Mouse (Mus musculus) left cerebral cortex, postnatal 4 days (tissue): ENCODE measurements at regions not wholly inside any gene's neighbourhood (a gene's known extent, or its start where the extent isn't known, plus 50 kb on each side); places are given as distances from the start of the nearest gene placed in this dataset.

ENCODE experiments used
- DNase-seq: peaks from one replicate; pipeline ENCODE4 v3.0.0-alpha.2; 2022
- intact Hi-C: fragments of 180-260 bp; cut with DNase I; formaldehyde crosslinking; loops from one replicate; pipeline ENCODE4 v1.15.1; 2025

GRCm38 (mm10) chr12:86830247-86830585, 54.4 kb downstream of the Irf2bpl start:
- no peak for DNase-seq
- intact Hi-C loops = no loop called here

- intact Hi-C loops = no loop called here
Observed at GRCm38 (mm10) chr12:86829581-86830246, 54.9 kb downstream of the Irf2bpl start.

GRCm38 (mm10) chr12:86827241-86827606, 57.4 kb downstream of the Irf2bpl start:
- DNase-seq = no peak
- intact Hi-C loops = no loop called here

More at GRCm38 (mm10) chr12:86829581-86830246, 54.9 kb downstream of the Irf2bpl start:
- no peak for DNase-seq

DNA sequence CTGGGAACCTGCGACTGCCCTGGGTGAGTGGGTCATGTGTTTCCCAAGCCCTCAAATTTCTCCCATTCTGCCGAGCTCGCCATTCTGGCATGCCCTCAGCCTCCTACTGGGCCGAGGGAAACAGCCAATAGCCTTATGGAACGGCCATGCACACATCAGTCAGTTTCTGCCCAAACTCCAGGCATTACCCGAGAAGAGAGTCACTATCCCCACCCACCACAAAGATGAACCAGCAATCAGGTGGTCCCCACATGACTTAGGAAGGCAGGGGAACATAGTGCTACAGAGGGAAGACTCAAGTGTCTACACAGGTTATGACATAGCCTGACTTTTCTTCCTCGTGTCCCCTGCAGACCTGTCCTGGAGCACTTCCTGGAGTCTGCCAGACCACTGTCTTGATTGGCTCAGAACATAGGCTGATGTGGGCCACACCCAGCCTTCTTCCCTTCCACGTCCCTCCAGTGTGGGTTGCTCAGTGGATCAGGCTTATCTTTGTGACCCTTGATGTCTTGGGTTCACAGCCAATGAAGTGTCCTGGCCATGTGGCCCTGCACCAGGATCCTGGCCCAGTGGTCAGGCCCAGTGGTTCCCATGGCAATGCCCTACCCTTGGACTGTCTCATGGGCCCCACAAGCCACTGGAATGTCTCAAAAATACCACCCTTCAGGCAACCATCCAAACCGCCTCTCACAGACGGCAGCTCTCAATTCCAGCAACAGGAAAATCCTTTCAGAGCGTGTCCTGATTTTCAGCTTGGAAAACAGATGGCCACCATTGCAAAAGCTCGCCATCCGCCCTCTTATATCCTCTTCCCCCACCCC, 58.0 kb downstream of the Irf2bpl start:
- DNase-seq = peak; percentile 61
- intact Hi-C loops = no loop called here

GRCm38 (mm10) chr12:86825584-86826419, 58.8 kb downstream of the Irf2bpl start:
- intact Hi-C loops = no loop called here
- DNase-seq = no peak

GRCm38 (mm10) chr12:86824860-86825583, 59.6 kb downstream of the Irf2bpl start:
- peak; percentile 83 for DNase-seq
- intact Hi-C loops = no loop called here

DNA sequence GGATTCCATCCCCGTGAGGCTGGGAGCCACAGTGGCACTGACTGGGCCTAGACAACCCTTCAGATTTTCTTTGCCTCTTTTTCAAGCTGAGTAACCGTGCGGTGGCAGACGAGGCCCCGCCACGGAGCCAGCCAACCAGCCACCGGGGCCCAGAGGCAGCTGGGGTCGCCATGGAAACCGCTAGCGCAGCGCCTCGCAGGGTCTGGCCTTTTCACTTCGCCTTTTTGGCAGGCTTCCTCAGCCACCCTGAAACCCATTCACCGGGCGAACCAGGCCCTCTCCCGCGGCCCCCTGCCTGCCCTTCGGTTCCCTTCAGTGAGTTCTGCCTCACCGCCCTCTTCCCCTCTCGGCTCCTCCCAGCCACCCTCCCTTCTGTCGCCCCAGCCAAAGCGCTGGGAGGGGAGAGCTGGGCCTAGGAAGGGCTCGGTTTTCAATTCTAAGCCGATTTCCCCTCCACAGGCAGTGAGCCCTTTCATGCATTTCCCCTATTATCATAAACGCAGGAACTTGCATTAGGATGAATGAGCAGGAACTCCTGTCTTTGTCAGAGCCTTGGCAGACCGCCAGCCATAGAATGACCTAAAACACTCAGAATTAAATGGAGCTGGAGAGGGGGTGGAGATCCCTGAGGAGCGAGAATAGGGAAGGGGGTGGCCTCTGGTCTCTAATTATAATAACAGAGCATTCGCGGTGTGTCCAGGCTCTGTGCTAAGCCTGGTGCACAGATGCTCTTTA, 60.6 kb downstream of the Irf2bpl start:
- peak; percentile 98 for DNase-seq
- intact Hi-C loops = no loop called here

DNA sequence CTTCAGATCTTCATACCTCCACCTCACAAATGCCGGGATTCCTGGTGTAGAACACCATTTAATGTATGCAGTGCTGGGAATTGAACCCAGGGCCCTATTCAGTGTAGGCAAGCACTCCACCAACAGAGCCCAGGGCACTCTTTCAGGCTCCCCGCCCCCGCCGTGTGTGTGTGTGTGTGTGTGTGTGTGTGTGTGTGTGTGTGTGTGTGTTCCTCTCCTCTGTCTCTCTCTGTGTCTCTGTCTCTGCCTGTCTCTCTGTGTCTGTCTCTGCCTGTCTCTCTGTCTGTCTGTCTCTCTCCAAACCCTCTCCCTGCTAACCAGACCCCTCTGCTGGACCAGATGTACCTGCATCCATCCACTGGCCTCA, 61.1 kb downstream of the Irf2bpl start:
- intact Hi-C loops = no loop called here
- no peak for DNase-seq

GRCm38 (mm10) chr12:86821183-86821582, 63.4 kb downstream of the Irf2bpl start:
- intact Hi-C loops = no loop called here
- no peak for DNase-seq

- intact Hi-C loops = no loop called here
- no peak for DNase-seq
Observed at GRCm38 (mm10) chr12:86819568-86819967, 65.0 kb downstream of the Irf2bpl start.

GRCm38 (mm10) chr12:86819163-86819562, 65.4 kb downstream of the Irf2bpl start:
- intact Hi-C loops = no loop called here
- DNase-seq = no peak

DNA sequence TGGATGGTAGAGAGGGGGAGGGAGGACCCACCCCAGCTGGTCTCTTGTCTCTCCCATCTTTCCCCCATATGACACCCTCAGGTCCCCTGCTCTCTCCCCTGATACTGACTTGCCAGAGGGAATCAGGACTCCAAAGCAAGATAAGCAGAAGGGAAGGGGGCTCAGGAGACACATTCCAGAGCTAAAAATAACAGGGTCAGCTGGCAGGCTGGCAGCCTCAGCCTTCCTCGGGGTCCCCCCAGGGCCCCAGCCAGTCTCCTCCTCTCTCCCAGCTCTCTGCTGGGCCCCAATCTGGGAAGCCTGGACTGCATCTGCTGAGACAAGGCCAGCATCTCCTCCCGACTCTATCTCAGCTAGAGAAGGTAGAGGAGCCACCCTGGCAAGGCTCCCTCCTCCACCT, 66.4 kb downstream of the Irf2bpl start:
- intact Hi-C loops = no loop called here
- no peak for DNase-seq

DNA sequence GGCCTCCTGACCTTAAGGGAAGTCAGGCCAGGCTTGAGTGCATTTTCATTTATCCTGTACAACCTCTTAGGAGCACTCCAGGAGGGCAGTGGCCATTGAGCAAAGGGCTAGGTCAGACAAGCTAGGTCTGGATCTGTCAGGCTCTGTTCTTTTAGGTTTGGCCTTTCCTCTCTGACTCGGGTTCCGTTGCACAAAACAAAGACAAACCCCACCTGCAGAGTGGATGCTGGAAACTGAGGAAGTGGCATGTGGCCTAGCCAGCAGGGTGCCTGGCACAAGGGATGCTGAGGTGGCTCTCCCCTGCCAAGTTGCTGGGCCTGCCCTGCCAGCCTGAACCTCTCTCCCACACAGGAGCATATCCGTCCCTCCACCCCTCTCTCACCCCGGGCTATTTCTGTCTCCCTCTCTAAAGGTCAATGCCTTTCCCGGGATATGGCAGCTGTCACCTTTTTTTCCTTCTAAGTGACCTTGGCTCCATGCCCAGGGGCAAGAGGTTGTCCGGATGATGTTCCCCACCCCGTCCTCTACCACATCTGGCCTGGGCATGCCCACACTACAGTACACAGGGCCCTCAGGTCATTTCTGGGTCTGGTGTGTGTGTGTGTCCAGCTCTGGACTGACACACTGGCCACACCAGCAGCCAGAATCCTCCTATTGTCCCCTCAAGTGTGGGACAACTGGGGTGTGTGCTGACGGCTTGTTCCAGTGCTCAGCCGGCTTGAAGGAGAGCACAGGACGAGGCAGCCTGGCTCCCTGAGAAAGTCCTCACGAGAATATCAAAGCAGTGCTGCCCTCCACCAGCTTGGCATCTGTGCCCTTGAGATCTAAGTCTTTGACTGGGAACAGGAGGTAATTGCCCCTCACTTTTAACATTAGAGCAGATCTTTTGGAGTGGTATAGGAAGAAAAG, 67.6 kb downstream of the Irf2bpl start:
- intact Hi-C loops = no loop called here
- peak; percentile 47 for DNase-seq

GRCm38 (mm10) chr12:86816171-86816701, 68.4 kb downstream of the Irf2bpl start:
- intact Hi-C loops = no loop called here
- peak; percentile 65 for DNase-seq

DNA sequence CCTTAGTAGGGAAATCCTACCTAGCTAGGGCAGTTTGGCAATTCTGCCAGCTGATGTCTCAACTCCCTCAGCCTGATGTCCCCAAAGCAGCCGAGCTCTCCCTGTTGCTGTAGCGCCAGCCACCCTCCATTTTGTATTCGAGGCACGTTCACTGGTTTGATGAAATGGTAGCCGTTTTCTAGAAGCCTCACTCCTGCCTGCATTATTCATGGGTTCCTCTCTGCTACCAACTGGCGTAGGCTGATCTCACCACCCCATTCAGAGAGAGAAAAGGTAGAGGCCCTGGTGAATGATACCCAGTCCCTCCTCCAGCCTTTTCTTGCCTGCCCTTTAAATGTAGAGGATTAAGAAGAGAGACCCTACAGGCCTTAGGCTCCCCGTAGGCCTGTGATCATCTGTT, 69.9 kb downstream of the Irf2bpl start:
- intact Hi-C loops = no loop called here
- DNase-seq = no peak
